Mouse (Mus musculus) lung, embryonic 14.5 days (tissue): Measurements from ENCODE around the gene Txndc16. TPM values are rescaled to one million over a fixed set of nuclear protein-coding genes. Genes with fewer than 3 reads are reported as not detected.

Experiments
- ATAC-seq: fragments of 200-750 bp; cut with Nextera tagmentation; 2 replicates; pipeline ENCODE4 v1.8.0; 2017; ENCODE audit warnings: mild to moderate bottlenecking, moderate TSS enrichment, moderate library complexity; ENCODE audit not compliant: insufficient read depth
- DNase-seq: peaks from one replicate; pipeline ENCODE4 v3.0.0-alpha.2; 2015
- H3K27ac ChIP-seq: fragments of 300-500 bp; sonication (generic); 2 replicates; pipeline ENCODE4 v1.5.1; 2014; ENCODE audit warnings: low read depth, mild to moderate bottlenecking, moderate library complexity
- H3K27me3 ChIP-seq: fragments of 300-500 bp; sonication (generic); 2 replicates; pipeline ENCODE4 v1.6.1; 2014; ENCODE audit warnings: low read length, control low read depth; ENCODE audit not compliant: insufficient read depth
- H3K36me3 ChIP-seq: fragments of 300-500 bp; sonication (generic); 2 replicates; pipeline ENCODE4 v1.6.1; 2014; ENCODE audit warnings: control low read depth; ENCODE audit not compliant: insufficient read depth
- H3K4me1 ChIP-seq: fragments of 300-500 bp; sonication (generic); 2 replicates; pipeline ENCODE4 v1.6.1; 2014; ENCODE audit warnings: antibody characterized with exemption, control low read depth; ENCODE audit not compliant: insufficient read depth
- H3K4me2 ChIP-seq: fragments of 300-500 bp; sonication (generic); 2 replicates; pipeline ENCODE4 v1.6.1; 2014; ENCODE audit warnings: mild to moderate bottlenecking
- H3K4me3 ChIP-seq: fragments of 300-500 bp; sonication (generic); 2 replicates; pipeline ENCODE4 v1.5.1; 2014; ENCODE audit warnings: low read depth, low read length
- H3K9ac ChIP-seq: fragments of 300-500 bp; sonication (generic); 2 replicates; pipeline ENCODE4 v1.6.1; 2014
- H3K9me3 ChIP-seq: fragments of 300-500 bp; sonication (generic); 2 replicates; pipeline ENCODE4 v1.6.1; 2016; ENCODE audit warnings: low read depth, low read length, control low read depth
- CTCF ChIP-seq: IDR thresholded peaks from 2 replicates; pipeline ENCODE4 v1.5.1; 2016; ENCODE audit warnings: antibody characterized with exemption, low read depth
- WGBS: fragments of 180-500 bp; shearing (Covaris S2); extraction: QIAGEN DNeasy Blood & Tissue Kit; methylation state at CpG from one replicate; pipeline ENCODE4 v1.1.7; 2014; 5-methylcytosine and 5-hydroxymethylcytosine counted together
- polyA plus RNA-seq: library from polyadenylated mRNA; unstranded; fragments of >200 nt; fragmentation: Nextera tagmentation; extraction: Ambion mirVana; gene quantifications from 2 replicates; pipeline ENCODE4 v1.2.1, GENCODE M21; 2014

Gene Txndc16
- polyA plus RNA-seq = 13.8 and 17.5 TPM in 2 replicates

DNA sequence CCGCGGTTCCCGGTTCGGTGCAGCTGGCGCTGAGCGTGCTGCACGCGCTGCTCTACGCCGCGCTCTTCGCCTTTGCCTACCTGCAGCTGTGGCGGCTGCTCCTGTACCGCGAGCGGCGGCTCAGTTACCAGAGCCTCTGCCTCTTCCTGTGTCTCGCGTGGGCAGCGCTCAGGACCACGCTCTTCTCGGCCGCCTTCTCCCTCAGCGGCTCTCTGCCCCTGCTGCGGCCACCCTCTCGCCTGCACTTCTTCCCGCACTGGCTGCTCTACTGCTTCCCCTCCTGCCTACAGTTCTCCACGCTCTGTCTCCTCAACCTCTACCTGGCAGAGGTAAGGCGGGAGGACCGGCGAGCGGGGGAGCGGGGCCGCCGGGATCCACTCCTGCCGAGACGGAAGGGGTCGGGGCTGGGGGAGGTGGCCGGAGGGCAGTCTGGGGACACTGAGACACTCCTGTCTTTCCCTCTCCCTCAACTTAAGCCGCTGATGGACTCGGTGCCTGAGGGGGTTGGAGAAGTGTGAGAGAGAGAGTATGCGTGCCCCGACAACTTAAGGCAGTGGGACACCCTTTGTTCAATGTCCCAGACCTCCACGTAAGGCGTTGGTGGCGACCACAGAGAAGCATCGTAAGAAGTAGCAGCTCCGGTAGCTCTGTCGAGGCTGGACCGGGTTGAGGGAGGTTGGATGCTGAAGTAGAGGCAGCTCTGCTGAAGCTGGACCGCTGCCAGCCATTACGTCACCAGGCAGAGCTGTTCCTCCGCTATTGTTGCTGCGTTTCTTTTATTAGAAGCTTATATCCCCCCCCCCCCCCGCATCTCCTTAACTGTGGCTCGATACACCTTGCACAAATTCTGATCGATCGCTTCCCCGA, at the start of gene Txndc16:
TSS of gene Txndc16 (minus strand) at position 239 of the 867 bp plus-strand sequence.
- no peak for TF ChIP-seq CTCF
- Histone ChIP-seq H3K9me3 (no peaks in the 10 kb centered on the region), H3K9ac (peak within 1 kb of the TSS; percentile 80), H3K36me3 (no peaks in the 10 kb centered on the region), H3K4me1 (no peaks in the 10 kb centered on the region), H3K27me3 (no peaks in the 10 kb centered on the region), H3K4me3 (peak within 1 kb of the TSS; percentile 80), H3K27ac (peak within 1 kb of the TSS; percentile 93), H3K4me2 (peak within 1 kb of the TSS; percentile 99)
- DNase-seq (peak; percentile 92), ATAC-seq (peak; percentile 44)
- 1% methylated on average over 59 of the region's 59 CpGs for WGBS

DNA sequence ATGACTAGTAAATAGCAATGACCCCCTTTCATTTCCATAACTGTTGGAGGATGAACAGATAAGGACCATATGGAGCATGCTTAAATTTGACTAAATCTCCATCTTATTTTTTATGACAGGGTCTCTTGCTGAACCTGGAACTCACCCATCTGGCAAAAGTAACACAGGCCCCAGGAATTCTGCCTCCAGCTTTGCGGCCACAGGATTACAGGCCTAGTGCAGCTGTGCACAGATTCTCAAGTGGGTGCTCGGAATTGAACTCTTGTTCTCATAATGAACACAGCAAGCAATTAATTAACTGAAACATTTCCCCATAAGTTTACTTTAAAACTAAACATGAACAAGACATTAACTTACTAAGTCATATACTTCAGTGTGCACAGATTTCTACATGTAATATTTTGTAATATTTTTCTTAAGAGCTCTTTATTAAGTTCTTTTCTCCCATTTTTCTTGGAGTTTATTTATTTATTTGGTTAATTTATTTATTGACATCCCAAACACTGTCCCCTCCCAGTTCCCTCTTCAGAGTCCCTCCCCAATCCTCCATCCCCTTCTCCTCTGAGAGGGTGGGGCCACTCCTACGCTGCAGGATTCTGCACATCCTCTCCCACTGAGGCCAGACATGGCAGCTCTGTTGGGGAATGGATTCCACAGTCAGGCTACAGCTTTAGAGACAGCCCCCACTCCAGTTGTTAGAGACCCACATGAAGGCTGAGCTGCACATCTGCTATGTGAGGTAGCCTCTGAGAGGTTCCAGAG, 43.9 kb upstream of the Txndc16 start:
- TF ChIP-seq CTCF = no peak
- Histone ChIP-seq H3K36me3 (no peaks in the 10 kb centered on the region), H3K27me3 (no peaks in the 10 kb centered on the region), H3K4me2 (no peak overlapping the region), H3K9me3 (no peaks in the 10 kb centered on the region), H3K9ac (no peak overlapping the region), H3K4me1 (no peaks in the 10 kb centered on the region), H3K27ac (no peak overlapping the region), H3K4me3 (no peak overlapping the region)
- DNase-seq = no peak
- no peak for ATAC-seq
- WGBS = 77% methylated on average over 3 of the region's 3 CpGs

DNA sequence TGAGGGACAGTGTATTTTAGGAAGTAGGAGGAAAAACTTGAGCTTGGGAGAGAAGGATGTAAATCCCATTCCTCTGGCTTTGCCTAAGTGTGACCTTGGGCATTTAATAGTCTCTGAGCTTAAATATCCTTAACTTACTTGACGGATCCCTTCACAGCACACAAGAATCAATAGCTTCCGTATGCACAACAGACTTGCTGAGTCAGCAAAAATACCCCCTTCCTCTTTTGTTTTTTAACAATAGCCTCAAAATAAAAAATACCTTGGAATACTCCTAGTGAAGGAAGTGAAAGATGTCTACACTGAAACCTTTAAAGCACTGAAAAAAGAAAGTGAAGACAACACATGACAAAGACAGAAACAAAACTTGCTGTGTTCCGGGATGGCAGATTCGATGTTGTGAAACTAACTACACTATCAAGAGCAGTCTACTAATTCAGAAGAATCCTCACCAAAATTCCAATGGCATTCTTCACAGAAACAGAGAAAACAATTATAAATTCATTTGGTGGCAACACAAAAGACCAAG, 31.5 kb upstream of the Txndc16 start:
- ATAC-seq (no peak), DNase-seq (no peak)
- no peak for TF ChIP-seq CTCF
- Histone ChIP-seq H3K27me3 (no peaks in the 10 kb centered on the region), H3K27ac (no peak overlapping the region), H3K36me3 (no peaks in the 10 kb centered on the region), H3K4me1 (no peaks in the 10 kb centered on the region), H3K9me3 (no peaks in the 10 kb centered on the region), H3K9ac (no peak overlapping the region), H3K4me2 (no peak overlapping the region), H3K4me3 (no peak overlapping the region)
- 86% methylated on average over 4 of the region's 4 CpGs for WGBS

DNA sequence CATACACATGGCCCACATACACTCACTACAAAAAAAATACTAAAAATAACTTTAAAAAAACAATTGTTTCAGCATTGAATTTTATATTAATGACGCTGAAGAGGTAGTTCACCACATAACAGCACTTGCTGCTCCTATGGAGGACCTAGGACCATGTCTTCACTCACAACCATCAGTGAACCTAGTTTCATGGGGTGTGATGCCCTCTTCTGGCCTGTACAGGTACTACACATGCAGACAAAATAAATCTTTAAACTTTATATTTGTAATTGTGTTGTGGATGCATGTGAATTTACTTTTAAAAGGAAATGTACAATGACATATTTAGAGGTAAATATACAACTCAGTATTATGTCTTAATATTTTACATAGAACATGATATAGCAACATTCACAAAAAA, 21.5 kb upstream of the Txndc16 start:
- WGBS = 43% methylated on average over 1 of the region's 1 CpGs

DNA sequence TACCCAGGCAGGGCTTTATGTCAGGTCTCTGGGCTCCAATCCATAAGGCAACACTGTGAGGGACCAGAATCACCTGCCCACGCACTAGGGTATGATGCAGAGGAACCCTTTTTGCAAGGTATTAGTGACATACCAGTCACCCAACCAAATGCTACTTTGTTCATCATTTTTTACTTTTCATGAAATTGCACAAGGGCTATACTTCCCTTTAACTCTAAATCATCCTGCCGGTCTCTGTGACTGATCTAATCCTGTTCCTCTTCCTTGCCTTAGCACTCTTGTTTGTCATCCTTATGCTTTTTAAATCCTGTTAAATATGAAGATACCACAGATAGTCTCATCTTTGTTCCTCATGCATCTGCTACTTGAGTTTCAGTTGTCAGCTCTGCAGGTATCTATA, 18.9 kb upstream of the Txndc16 start:
- no peak for TF ChIP-seq CTCF
- H3K4me1 ChIP-seq = no peaks in the 10 kb centered on the region
- H3K27ac ChIP-seq = no peak overlapping the region
- no peaks in the 10 kb centered on the region for H3K27me3 ChIP-seq
- H3K4me2 ChIP-seq = no peak overlapping the region
- no peak overlapping the region for H3K4me3 ChIP-seq
- H3K9ac ChIP-seq = no peak overlapping the region
- ATAC-seq (no peak), DNase-seq (no peak)
- no peaks in the 10 kb centered on the region for H3K36me3 ChIP-seq
- no peaks in the 10 kb centered on the region for H3K9me3 ChIP-seq
- WGBS = 76% methylated on average over 2 of the region's 2 CpGs

More for the DNA sequence above, 21.5 kb upstream of the Txndc16 start:
- Histone ChIP-seq H3K4me3 (no peak overlapping the region), H3K9me3 (no peaks in the 10 kb centered on the region), H3K27ac (no peak overlapping the region), H3K4me2 (no peak overlapping the region), H3K9ac (no peak overlapping the region), H3K27me3 (no peaks in the 10 kb centered on the region), H3K36me3 (no peaks in the 10 kb centered on the region), H3K4me1 (no peaks in the 10 kb centered on the region)
- ATAC-seq = no peak
- DNase-seq = peak; percentile 6
- peak; percentile 53 for TF ChIP-seq CTCF

DNA sequence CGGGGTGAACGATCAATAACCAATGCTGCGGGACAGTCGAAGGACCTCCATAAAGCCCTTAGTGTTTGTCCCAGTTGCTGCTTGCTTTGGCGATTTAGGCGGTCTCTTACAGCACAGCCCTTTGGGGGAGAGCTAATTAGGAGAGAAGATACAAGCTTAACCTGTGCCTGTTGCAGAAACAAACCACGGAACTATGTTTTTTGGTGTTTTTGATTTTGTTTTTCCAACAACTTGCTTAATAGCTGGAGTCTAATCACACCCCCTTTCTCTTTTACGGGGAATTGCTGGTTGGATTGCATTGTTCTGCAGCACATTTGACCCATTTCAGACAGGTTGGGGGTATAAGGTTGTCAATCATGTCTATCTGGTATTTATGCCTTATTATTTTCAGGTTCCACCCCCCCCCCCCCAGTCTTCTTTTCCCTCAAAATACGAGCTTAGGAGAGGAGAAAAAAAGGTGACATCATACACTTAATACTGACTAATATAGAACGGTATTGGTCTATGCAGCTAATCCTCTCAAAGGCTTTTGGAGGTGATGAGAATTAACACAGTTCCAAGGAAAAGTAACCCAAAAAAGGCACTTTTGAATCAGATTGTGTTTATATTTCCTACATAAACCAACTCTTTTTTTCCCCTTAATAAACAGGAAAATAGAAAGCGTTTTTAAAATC, 966 bp upstream of the Txndc16 start:
- 7% methylated on average over 11 of the region's 11 CpGs for WGBS

More for the DNA sequence above, 966 bp upstream of the Txndc16 start:
- DNase-seq (no peak), ATAC-seq (no peak)
- Histone ChIP-seq H3K4me2 (peak overlapping the region; percentile 99), H3K9ac (peak overlapping the region; percentile 80), H3K9me3 (no peaks in the 10 kb centered on the region), H3K36me3 (no peaks in the 10 kb centered on the region), H3K4me3 (peak overlapping the region; percentile 80), H3K27ac (0 out of 2 replicates have a peak overlapping the region, but pooled peaks have one; percentile 93), H3K4me1 (no peaks in the 10 kb centered on the region), H3K27me3 (no peaks in the 10 kb centered on the region)
- TF ChIP-seq CTCF = peak; percentile 8; the same call in 1 of the 2 replicates
